Comparison of ENCODE assay signal across 8 mouse cellular contexts in the genomic region with DNA sequence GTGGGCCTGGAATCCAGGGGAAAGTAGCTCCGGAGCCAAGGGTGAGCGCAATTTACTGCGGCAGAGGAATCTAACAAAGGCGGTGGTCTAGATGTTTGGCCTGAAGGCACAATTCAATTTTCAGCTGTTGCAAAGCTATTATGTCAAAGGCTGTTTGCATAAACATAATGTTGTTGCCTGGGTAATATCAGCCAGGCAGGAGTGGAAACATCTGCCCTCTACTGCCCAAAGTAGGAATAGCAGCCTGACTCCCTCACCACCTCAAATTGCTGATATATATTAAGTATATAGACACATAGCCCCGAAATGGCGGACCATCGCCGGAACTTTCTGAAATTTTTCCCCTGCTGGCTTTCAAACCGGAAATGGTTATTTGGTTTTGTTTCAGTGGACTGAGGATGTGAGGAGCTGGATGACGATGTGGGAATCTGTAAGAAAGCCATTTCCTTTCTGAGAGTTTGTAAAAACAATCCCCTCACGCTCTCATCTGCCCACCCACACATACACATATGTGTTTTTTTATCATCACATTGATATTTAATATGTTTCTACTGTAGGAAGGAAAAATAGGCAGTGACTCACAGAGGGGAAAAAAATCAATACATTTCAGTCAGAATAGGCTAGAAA.
DNase-seq lines count a peak whose midpoint lies in the region; ATAC-seq and TF ChIP-seq lines count a peak whose summit lies in the region.

No protein-coding gene starts in this region.

- H3K4me3 ChIP-seq in limb, embryonic 11.5 days (ENCODE audit: low read depth, low read length), result no peak overlapping the region
- no peak overlapping the region for H3K4me3 ChIP-seq in myocyte

- no peak overlapping the region for H3K4me2 ChIP-seq in limb, embryonic 11.5 days (ENCODE audit: low read depth, severe bottlenecking)
- peak overlapping the region; percentile 60 for H3K4me2 ChIP-seq in myocyte (ENCODE audit: low read depth)

- no peak for ATAC-seq in limb, embryonic 11.5 days (ENCODE audit: insufficient number of reproducible peaks, low FRiP score, low TSS enrichment, low read depth)

- peak; percentile 17 for DNase-seq in 3134 (ENCODE audit: extremely low read depth, insufficient read length, low spot score)
- DNase-seq in adrenal gland, adult 2 months, result peak; percentile 36
- DNase-seq in embryo, embryonic 11.5 days (ENCODE audit: low read depth, low spot score), result peak; percentile 56
- DNase-seq in heart, adult 11 months, result peak; percentile 95
- DNase-seq in kidney, adult 8-10 months, result peak; percentile 12 to 66
- DNase-seq in limb, embryonic 11.5 days (ENCODE audit: low spot score), result peak; percentile 88
- peak; percentile 34 to 77 for DNase-seq in spleen, postnatal 4 days (ENCODE audit: low spot score in 2 of 2)

- no peaks in the 10 kb centered on the region for H3K36me3 ChIP-seq in limb, embryonic 11.5 days (ENCODE audit: control insufficient read depth, insufficient read depth, low read length)
- no peaks in the 10 kb centered on the region for H3K36me3 ChIP-seq in myocyte (ENCODE audit: control insufficient read depth, insufficient read depth)

- H3K27me3 ChIP-seq in limb, embryonic 11.5 days (ENCODE audit: control insufficient read depth, insufficient read depth, low read length), result no peaks in the 10 kb centered on the region
- H3K27me3 ChIP-seq in myocyte (ENCODE audit: control insufficient read depth, insufficient read depth, insufficient read length), result no peaks in the 10 kb centered on the region

- no peaks in the 10 kb centered on the region for H3K79me2 ChIP-seq in myocyte (ENCODE audit: control insufficient read depth, insufficient read depth)

- TF ChIP-seq POLR2A in myocyte (IDR thresholded peaks at IDR 0.05; ENCODE audit: insufficient read length, low read depth), result no peak

- no peak overlapping the region for H3ac ChIP-seq in myocyte (ENCODE audit: control insufficient read depth, insufficient read length)

- H3K4me1 ChIP-seq in limb, embryonic 11.5 days (ENCODE audit: control insufficient read depth, insufficient read depth, low read length), result no peaks in the 10 kb centered on the region

- H3K9ac ChIP-seq in limb, embryonic 11.5 days (ENCODE audit: low read length), result no peak overlapping the region

- H3K9me3 ChIP-seq in limb, embryonic 11.5 days (ENCODE audit: control insufficient read depth, low read length), result no peaks in the 10 kb centered on the region

- H3K27ac ChIP-seq in limb, embryonic 11.5 days (replicated peaks; ENCODE audit: low read depth, low read length), result peak overlapping the region; percentile 59; the same call in 1 of the 2 replicates

- WGBS in limb, embryonic 11.5 days, result 58% methylated on average over 11 of the region's 11 CpGs

TF ChIP-seq in myocyte, 11 proteins besides CTCF, POLR2A, EP300 and RAD21:
- TF ChIP-seq MYOG (IDR thresholded peaks at IDR 0.05; ENCODE audit: control insufficient read depth in 1 of 3, insufficient read depth in 1 of 3, insufficient read length in 2 of 3, low read depth in 2 of 3) (no peak), REST (IDR thresholded peaks at IDR 0.05; ENCODE audit: insufficient read depth, insufficient read length) (no peak), TCF12 (IDR thresholded peaks at IDR 0.05; ENCODE audit: insufficient read depth, poor library complexity, severe bottlenecking) (no peak), SRF (IDR thresholded peaks at IDR 0.05; ENCODE audit: control insufficient read depth, insufficient read length, low read depth) (no peak), TCF3 (IDR thresholded peaks at IDR 0.05; ENCODE audit: insufficient read length, low read depth) (no peak), POLR2AphosphoS2 (IDR thresholded peaks at IDR 0.05; ENCODE audit: insufficient read length, low read depth) (no peak), CEBPB (IDR thresholded peaks at IDR 0.05; ENCODE audit: insufficient read depth, poor library complexity, severe bottlenecking) (no peak), USF1 (IDR thresholded peaks at IDR 0.05; ENCODE audit: low read depth) (no peak), E2F4 (IDR thresholded peaks at IDR 0.05; ENCODE audit: insufficient read depth) (no peak), MYOD1 (IDR thresholded peaks at IDR 0.05; ENCODE audit: control insufficient read depth in 1 of 3, insufficient read length in 2 of 3, low read depth in 2 of 3) (no peak), MAX (IDR thresholded peaks at IDR 0.05; ENCODE audit: low read depth) (no peak)
TF ChIP-seq in myocyte: peak in this region for 0.

Comparison
In these comparisons a context has a peak if more than half of its experiments do, and no peak if none do; other contexts are left out.
1. DNase-seq: peak in every context shown above with its lines; median percentile 95 in heart, adult 11 months; 88 in limb, embryonic 11.5 days; 56 in embryo, embryonic 11.5 days; 56 in spleen, postnatal 4 days; 39 in kidney, adult 8-10 months; 36 in adrenal gland, adult 2 months; 17 in 3134.